Mouse (Mus musculus) liver, embryonic 16.5 days (tissue): Measurements from ENCODE around the gene Fbxo3. TPM values are rescaled to one million over a fixed set of nuclear protein-coding genes. Genes with fewer than 3 reads are reported as not detected.
A peak's percentile ranks its signal among the peaks of the same experiment; 100 is the strongest.
"Not testable (repeated sequence)": the region's sequence is repeated elsewhere in the genome, so short reads cannot be mapped to it uniquely, and the experiment has no call there.

Source experiments
- ATAC-seq: fragments of 200-750 bp; cut with Nextera tagmentation; 2 replicates; pipeline ENCODE4 v1.8.0; 2017; ENCODE audit warnings: low read depth, mild to moderate bottlenecking, moderate number of reproducible peaks, moderate library complexity
- H3K27ac ChIP-seq: fragments of 300-500 bp; sonication (generic); 2 replicates; pipeline ENCODE4 v1.5.1; 2014; ENCODE audit warnings: mild to moderate bottlenecking, low read length
- H3K27me3 ChIP-seq: fragments of 300-500 bp; sonication (generic); 2 replicates; pipeline ENCODE4 v1.6.1; 2014; ENCODE audit warnings: low read depth, low read length, mixed read lengths; ENCODE audit not compliant: control insufficient read depth, insufficient read depth
- H3K36me3 ChIP-seq: fragments of 300-500 bp; sonication (generic); 2 replicates; pipeline ENCODE4 v1.6.1; 2014; ENCODE audit warnings: mild to moderate bottlenecking; ENCODE audit not compliant: control insufficient read depth, insufficient read depth
- H3K4me1 ChIP-seq: fragments of 300-500 bp; sonication (generic); 2 replicates; pipeline ENCODE4 v1.6.1; 2014; ENCODE audit warnings: low read depth, low read length, mixed read lengths; ENCODE audit not compliant: control insufficient read depth
- H3K4me2 ChIP-seq: fragments of 300-500 bp; sonication (generic); 2 replicates; pipeline ENCODE4 v1.6.1; 2014; ENCODE audit warnings: low read depth, low read length, mixed read lengths
- H3K4me3 ChIP-seq: fragments of 300-500 bp; sonication (generic); 2 replicates; pipeline ENCODE4 v1.5.1; 2014; ENCODE audit warnings: low read depth, mild to moderate bottlenecking, low read length
- H3K9ac ChIP-seq: fragments of 300-500 bp; sonication (generic); 2 replicates; pipeline ENCODE4 v1.6.1; 2014; ENCODE audit warnings: low read depth, low read length
- H3K9me3 ChIP-seq: fragments of 300-500 bp; sonication (generic); replicated peaks from 2 replicates; pipeline ENCODE4 v1.6.1; 2016; ENCODE audit warnings: low read length; ENCODE audit not compliant: control insufficient read depth
- WGBS: fragments of 180-500 bp; shearing (Covaris S2); extraction: QIAGEN DNeasy Blood & Tissue Kit; methylation state at CpG from one replicate; pipeline ENCODE4 v1.1.7; 2014; ENCODE audit not compliant: insufficient replicate concordance; 5-methylcytosine and 5-hydroxymethylcytosine counted together
- polyA plus RNA-seq: library from polyadenylated mRNA; unstranded; fragments of >200 nt; fragmentation: Nextera tagmentation; extraction: Ambion mirVana; gene quantifications from 2 replicates; pipeline ENCODE4 v1.2.1, GENCODE M21; 2015

The Fbxo3 gene
- polyA plus RNA-seq, 1 experiment from 2014 or later = 46.9 TPM

- Histone ChIP-seq H3K9me3 (no peaks in the 10 kb centered on the region), H3K9ac (no peak overlapping the region), H3K4me2 (no peak overlapping the region), H3K36me3 (peaks cover 30% of the 10 kb centered on the region), H3K4me3 (no peak overlapping the region), H3K4me1 (peaks cover 17% of the 10 kb centered on the region), H3K27ac (peak overlapping the region; percentile 63), H3K27me3 (no peaks in the 10 kb centered on the region)
- peak; percentile 54 for ATAC-seq
- whole genome bisulfite sequencing = 29% methylated on average over 1 of the region's 1 CpGs
These were observed 17.1 kb downstream of the Fbxo3 start for GRCm38 (mm10) chr2:104044479-104045080.

GRCm38 (mm10) chr2:104058381-104058780 is 30.9 kb downstream of the Fbxo3 start:
- 78% methylated on average over 1 of the region's 1 CpGs for WGBS
- Histone ChIP-seq H3K36me3 (peaks cover 47% of the 10 kb centered on the region), H3K27me3 (no peaks in the 10 kb centered on the region), H3K4me1 (no peaks in the 10 kb centered on the region), H3K27ac (no peak overlapping the region), H3K4me3 (no peak overlapping the region), H3K9me3 (no peaks in the 10 kb centered on the region), H3K4me2 (no peak overlapping the region), H3K9ac (no peak overlapping the region)
- no peak for ATAC-seq

- ATAC-seq = no peak
- no peaks in the 10 kb centered on the region for H3K27me3 ChIP-seq
- no peak overlapping the region for H3K4me2 ChIP-seq
These were observed 31.4 kb downstream of the Fbxo3 start for GRCm38 (mm10) chr2:104058954-104059353.

GRCm38 (mm10) chr2:104059786-104060185 is 32.3 kb downstream of the Fbxo3 start:
- H3K4me1 ChIP-seq = peaks cover 8% of the 10 kb centered on the region
- no peak overlapping the region for H3K4me3 ChIP-seq
- no peak overlapping the region for H3K27ac ChIP-seq
- H3K9ac ChIP-seq = no peak overlapping the region
- no peak for ATAC-seq
- H3K36me3 ChIP-seq = peaks cover 35% of the 10 kb centered on the region
- 91% methylated on average over 10 of the region's 10 CpGs for WGBS
- H3K27me3 ChIP-seq = no peaks in the 10 kb centered on the region
- no peak overlapping the region for H3K4me2 ChIP-seq
- no peaks in the 10 kb centered on the region for H3K9me3 ChIP-seq

More at GRCm38 (mm10) chr2:104058954-104059353, 31.4 kb downstream of the Fbxo3 start:
- WGBS = 88% methylated on average over 4 of the region's 4 CpGs
- Histone ChIP-seq H3K36me3 (peaks cover 43% of the 10 kb centered on the region), H3K9ac (no peak overlapping the region), H3K4me3 (no peak overlapping the region), H3K4me1 (peaks cover 3% of the 10 kb centered on the region), H3K9me3 (no peaks in the 10 kb centered on the region), H3K27ac (no peak overlapping the region)

- Histone ChIP-seq H3K4me3 (no peak overlapping the region), H3K36me3 (peaks cover 27% of the 10 kb centered on the region), H3K4me1 (peaks cover 8% of the 10 kb centered on the region), H3K27ac (no peak overlapping the region), H3K27me3 (no peaks in the 10 kb centered on the region), H3K9ac (no peak overlapping the region), H3K9me3 (no peaks in the 10 kb centered on the region), H3K4me2 (no peak overlapping the region)
- ATAC-seq = no peak
- WGBS = 94% methylated on average over 6 of the region's 6 CpGs
These were observed 33.5 kb downstream of the Fbxo3 start for GRCm38 (mm10) chr2:104060996-104061395.

GRCm38 (mm10) chr2:104062665-104063064 is 35.1 kb downstream of the Fbxo3 start:
- no peak for ATAC-seq
- H3K9me3 ChIP-seq = no peaks in the 10 kb centered on the region
- peaks cover 27% of the 10 kb centered on the region for H3K36me3 ChIP-seq
- H3K4me3 ChIP-seq = no peak overlapping the region
- H3K4me2 ChIP-seq = no peak overlapping the region
- H3K9ac ChIP-seq = no peak overlapping the region
- H3K4me1 ChIP-seq = peaks cover 8% of the 10 kb centered on the region
- no peaks in the 10 kb centered on the region for H3K27me3 ChIP-seq
- no peak overlapping the region for H3K27ac ChIP-seq

- H3K4me3 ChIP-seq = no peak overlapping the region
- no peak overlapping the region for H3K27ac ChIP-seq
- peak; percentile 74 for ATAC-seq
- no peak overlapping the region for H3K4me2 ChIP-seq
- peaks cover 21% of the 10 kb centered on the region for H3K36me3 ChIP-seq
- no peak overlapping the region for H3K9ac ChIP-seq
- peaks cover 13% of the 10 kb centered on the region for H3K4me1 ChIP-seq
- H3K9me3 ChIP-seq = no peaks in the 10 kb centered on the region
- no peaks in the 10 kb centered on the region for H3K27me3 ChIP-seq
- 58% methylated on average over 2 of the region's 2 CpGs for WGBS
These were observed 36.6 kb downstream of the Fbxo3 start for GRCm38 (mm10) chr2:104064152-104064551.

- not testable (repeated sequence) for H3K4me3 ChIP-seq, H3K27ac ChIP-seq, H3K9ac ChIP-seq, H3K9me3 ChIP-seq, H3K27me3 ChIP-seq, ATAC-seq, H3K4me2 ChIP-seq
- WGBS = 78% methylated on average over 6 of the region's 6 CpGs
- Histone ChIP-seq H3K4me1 (peaks cover 25% of the 10 kb centered on the region), H3K36me3 (peaks cover 12% of the 10 kb centered on the region)
These were observed 38.0 kb downstream of the Fbxo3 start, which contains the start of gene Gm10912 for GRCm38 (mm10) chr2:104065526-104065925. Gm10912 (plus strand) TSS chr2:104065826.

GRCm38 (mm10) chr2:104068450-104068849 is 40.9 kb downstream of the Fbxo3 start, which contains the start of gene Gm10799:
Gm10799 (minus strand) TSS chr2:104068550.
- H3K36me3 ChIP-seq, H3K9me3 ChIP-seq, ATAC-seq, H3K9ac ChIP-seq, H3K27me3 ChIP-seq, H3K4me3 ChIP-seq: not testable (repeated sequence)
- H3K4me2 ChIP-seq = peak within 1 kb of the TSS; percentile 77
- peak within 1 kb of the TSS; percentile 87 for H3K27ac ChIP-seq
- H3K4me1 ChIP-seq = peaks cover 25% of the 10 kb centered on the region
- whole genome bisulfite sequencing = 40% methylated on average over 7 of the region's 7 CpGs
